Mouse (Mus musculus) yolk sac, embryonic 10.5 days (tissue): Measurements from ENCODE around the gene Adra2b.

Experiments
- DNase-seq: peaks from one replicate; pipeline ENCODE4 v3.0.0-alpha.2; 2017; ENCODE audit warnings: low spot score

The Adra2b gene

DNA sequence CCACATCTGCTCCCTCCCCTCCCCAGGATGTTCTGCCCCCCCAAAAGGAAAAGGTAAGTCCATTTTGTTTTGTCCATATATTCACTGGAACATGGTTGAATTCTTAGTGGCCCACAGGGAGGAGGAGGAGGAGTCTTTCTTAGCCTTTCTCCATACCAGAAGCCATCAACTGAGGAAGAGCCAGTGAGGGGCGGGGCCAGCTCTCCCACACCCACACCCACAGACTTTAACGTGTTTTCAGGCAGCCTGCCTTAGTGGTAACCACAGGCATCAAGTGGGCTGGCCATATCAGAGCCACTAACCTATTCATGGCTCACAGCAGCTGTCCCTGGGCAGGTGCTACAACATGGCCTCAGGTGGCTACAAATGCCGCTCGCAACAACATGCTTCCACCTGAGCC is 24.2 kb upstream of the Adra2b start:
- no peak for DNase-seq

GRCm38 (mm10) chr2:127339262-127339661 is 23.7 kb upstream of the Adra2b start:
- no peak for DNase-seq

DNA sequence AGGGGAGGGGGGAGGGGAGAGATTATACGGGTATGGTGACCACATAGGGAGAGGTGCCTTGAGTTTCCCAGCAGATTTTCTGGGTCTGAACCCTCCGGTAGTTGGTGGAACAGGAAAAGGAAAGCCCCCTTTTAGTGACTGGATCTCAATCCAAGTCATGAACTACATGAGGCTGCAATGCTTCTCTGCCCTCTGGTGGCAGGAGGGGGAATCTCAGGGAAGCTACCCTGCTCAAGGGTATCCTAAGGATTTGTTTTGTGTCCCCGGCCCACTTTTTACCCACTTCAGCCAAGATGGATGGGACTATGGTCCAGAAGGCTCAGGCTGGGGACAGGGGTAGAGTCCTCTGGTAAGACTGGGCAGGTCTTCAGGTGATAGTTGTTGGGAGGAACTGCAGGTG is 21.8 kb upstream of the Adra2b start:
- peak; percentile 23 for DNase-seq

GRCm38 (mm10) chr2:127346334-127346733 is 16.7 kb upstream of the Adra2b start:
- no peak for DNase-seq

- no peak for DNase-seq
Observed at GRCm38 (mm10) chr2:127347147-127347985, 15.6 kb upstream of the Adra2b start.

DNA sequence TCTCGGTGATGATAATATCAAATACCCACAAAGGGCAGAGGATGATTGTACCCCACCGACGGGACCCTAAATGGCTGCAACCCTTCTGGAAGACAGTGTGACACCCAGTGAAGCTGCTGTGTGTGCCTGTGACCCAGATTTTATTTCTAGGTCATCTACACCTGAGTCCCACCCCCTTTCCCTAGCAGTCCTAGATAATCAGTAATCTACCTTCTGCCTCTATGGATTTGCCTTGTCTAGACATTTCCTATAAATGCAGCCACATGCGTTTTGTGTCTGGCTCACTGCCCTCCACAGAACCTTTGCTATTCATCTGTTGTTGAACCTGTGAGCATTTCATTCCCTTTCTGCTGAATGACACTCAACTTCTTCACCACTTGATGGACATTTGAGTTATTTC is 9.1 kb upstream of the Adra2b start:
- no peak for DNase-seq

DNA sequence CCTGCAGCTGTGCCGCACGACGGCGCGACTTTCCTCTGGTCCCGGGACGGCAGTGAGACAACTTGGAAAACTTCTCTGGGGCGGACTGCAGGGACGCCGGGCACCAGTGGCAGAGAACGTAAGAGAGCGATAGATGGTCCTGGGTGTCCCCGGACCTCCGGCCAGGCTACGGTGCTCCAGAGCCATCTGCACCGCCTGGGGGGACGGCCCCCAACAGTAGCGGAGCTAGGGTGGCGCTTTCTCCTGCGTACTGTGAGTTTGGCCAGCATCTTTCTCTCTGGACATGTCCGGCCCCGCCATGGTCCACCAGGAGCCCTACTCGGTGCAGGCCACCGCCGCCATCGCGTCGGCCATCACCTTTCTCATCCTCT is 259 bp downstream of the Adra2b start:
- DNase-seq = no peak

DNA sequence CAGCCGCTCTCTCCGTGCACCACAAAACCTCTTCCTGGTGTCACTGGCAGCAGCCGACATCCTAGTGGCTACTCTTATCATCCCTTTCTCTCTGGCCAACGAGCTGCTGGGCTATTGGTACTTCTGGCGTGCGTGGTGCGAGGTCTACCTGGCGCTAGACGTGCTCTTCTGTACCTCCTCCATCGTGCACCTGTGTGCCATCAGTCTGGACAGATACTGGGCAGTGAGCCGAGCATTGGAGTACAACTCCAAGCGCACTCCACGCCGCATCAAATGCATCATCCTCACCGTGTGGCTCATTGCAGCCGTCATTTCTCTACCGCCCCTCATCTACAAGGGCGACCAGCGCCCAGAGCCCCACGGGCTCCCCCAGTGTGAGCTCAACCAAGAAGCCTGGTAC is 688 bp downstream of the Adra2b start:
- DNase-seq = no peak

- no peak for DNase-seq
Observed at GRCm38 (mm10) chr2:127364452-127364851, 1.4 kb downstream of the Adra2b start.

GRCm38 (mm10) chr2:127367126-127367820 is 4.3 kb downstream of the Adra2b start:
- DNase-seq = peak; percentile 38

GRCm38 (mm10) chr2:127369703-127370376 is 6.8 kb downstream of the Adra2b start:
- no peak for DNase-seq

DNA sequence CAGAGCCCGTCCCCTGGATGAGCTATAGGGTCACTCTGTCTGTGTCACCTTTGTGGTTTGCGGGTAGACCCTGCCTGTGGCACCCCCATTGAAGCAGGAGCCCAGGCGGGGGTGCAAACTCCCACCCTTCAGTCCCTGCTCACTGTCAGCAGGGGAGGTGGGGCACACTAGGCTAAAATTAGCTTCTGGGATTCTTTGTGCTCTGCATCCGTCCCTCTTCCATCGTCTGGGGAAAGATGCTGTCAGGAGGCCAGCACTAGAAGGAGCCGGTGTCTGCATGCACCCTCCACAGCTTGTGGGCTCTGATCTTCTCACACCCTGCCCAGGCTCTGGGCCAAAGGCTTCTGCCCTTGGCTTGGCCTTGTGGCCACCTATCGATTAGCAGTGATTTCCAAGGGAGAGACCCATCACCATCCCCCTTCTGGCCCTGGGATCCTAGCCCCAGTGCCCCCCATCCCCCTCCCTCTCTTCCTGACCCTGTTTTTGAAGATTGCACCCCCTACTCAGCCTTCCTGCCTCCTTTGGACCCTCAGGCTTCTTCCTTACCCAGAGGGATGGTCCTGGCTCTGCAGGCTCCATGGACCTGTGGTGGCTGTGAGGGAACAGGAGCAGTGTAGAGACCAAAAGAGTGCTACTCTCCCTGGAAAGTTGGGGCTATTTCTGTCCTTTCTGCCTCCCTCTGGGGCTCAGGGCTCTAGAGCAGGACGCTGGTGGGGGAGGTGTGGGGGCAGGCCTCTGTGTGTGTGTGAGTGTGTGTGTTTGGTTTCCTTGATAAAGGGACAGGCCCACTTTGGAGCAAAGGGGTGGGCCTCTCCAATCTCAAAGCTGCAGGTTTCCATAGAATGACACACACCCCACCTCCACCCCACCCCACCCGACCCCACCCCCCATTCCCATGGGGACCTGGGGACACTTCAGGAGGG is 7.8 kb downstream of the Adra2b start:
- DNase-seq = peak; percentile 67

- DNase-seq = peak; percentile 81
Observed at GRCm38 (mm10) chr2:127371484-127371861, 8.5 kb downstream of the Adra2b start.

- DNase-seq = peak; percentile 57
Observed at GRCm38 (mm10) chr2:127372082-127372481, 9.1 kb downstream of the Adra2b start.

DNA sequence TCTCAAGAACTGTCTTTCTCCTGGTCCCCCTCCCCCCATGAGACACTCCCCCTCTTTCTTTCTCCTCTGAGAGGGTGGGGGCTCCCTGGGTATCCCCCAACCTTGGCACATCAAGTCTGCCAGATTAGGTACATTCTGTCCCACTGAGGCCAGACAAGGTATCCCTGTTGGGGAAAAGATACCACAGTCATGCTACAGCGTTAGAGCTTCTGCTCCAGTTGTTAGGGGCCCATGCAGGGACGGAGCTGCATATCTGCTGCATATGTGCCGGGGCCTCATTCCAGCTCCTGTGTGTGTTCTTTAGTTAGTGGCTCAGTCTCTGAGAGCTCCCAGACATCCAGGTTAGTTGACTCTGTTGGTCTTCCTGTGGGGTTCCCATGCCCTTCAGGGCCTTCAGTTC is 11.1 kb downstream of the Adra2b start:
- no peak for DNase-seq

DNA sequence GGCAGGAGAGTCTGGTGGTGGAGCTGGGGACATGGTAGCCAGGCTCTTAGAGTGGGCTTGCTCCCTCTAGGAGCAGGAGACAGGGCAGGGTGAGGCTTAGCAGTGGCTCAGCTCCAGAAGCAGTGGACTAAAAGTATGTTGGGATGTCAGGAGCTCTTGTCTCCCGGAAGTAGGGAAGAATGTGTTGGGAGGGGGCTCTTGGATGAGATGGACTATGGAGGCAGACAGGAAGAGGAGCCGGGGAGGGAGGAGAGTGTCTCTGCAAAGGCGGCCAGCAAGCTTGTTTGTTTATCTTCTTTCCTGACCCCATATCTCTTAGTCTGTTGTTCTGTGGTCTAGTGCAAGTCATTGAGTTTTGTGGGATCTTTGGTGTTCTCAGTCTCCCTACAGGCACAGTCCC is 12.1 kb downstream of the Adra2b start:
- no peak for DNase-seq

DNA sequence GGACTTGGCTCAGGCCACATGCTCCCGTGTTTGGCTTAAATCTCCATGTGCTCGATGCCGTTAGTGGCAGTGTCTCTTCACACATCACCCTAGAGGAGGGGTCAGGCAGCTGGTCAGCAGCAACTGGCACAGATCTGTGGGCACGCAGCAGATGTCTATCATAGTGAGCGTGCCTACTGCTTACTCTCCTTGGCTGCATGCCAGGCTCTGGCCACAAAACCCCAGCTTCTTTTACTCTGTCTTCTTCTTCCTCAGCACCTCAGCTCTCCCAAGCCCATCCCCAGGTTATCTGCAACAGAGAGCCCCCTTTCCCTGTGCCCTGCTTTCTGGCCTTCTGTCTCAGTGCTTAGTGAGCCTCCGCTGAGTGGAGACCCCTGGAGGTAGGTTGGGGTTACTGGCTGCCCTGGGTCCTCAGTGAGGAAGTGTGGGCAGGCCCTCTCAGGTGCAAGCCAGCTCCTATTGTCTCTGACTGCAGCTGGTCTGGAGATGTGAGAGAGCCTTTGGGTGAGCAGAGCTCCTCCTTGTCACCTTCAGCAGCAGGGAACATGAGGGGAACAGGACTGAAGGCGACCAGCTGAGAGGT is 12.8 kb downstream of the Adra2b start:
- no peak for DNase-seq

GRCm38 (mm10) chr2:127376423-127377051 is 13.5 kb downstream of the Adra2b start:
- no peak for DNase-seq

GRCm38 (mm10) chr2:127377942-127378610 is 15.1 kb downstream of the Adra2b start:
- DNase-seq = no peak

GRCm38 (mm10) chr2:127378611-127378990 is 15.6 kb downstream of the Adra2b start:
- no peak for DNase-seq

DNA sequence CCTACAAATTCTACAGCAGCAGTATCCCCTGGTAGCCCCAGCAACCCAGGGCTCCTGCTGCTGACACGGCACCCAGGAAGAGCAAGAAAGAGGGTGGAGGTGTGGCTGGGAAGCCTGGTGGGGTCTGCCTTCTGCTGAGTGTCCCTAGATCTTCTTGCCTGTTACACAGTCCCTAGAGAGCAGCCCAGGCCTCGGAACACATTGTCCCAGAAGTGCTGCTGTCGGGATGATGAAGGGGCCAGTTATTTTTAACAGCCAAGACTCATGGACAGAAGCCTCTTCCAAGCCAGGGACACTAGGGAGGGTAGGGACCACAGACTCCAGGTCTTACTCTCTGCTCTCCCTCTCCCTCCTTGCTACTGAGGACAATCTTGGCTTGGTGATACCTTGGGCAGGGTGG is 16.2 kb downstream of the Adra2b start:
- DNase-seq = no peak
